In genomic region chr12:72265261-72266228, GRCm38 (mm10) we compare ENCODE assay signal across 12 mouse cellular contexts.
DNase-seq lines count a peak whose midpoint lies in the region; ATAC-seq and TF ChIP-seq lines count a peak whose summit lies in the region.
"Had no signal": no experiment of that assay in that cellular context is flagged by ENCODE, and none has a peak within 500 bp of the region (broad histone marks: within the 10 kb centered on the region; RNA-seq: fewer than 3 reads in every experiment).

No protein-coding gene starts in this region.

- intact Hi-C loops in left cerebral cortex, postnatal 25 days (cut with DNase I), result no loop called here

- no peaks in the 10 kb centered on the region for H3K36me3 ChIP-seq in lung, embryonic 14.5 days (ENCODE audit: insufficient read depth)
- H3K36me3 ChIP-seq in hindbrain, embryonic 10.5 days, result 0 out of 2 replicates have a peak, but pooled peaks cover 3% of the 10 kb centered on the region
- H3K36me3 ChIP-seq: embryonic facial prominence, embryonic 12.5 days; kidney, embryonic 15.5 days had no signal

- H3K27me3 ChIP-seq in lung, embryonic 14.5 days (ENCODE audit: insufficient read depth, low read length), result no peaks in the 10 kb centered on the region
- no peaks in the 10 kb centered on the region for H3K27me3 ChIP-seq in hindbrain, embryonic 10.5 days (ENCODE audit: insufficient read depth, poor library complexity, severe bottlenecking)
- H3K27me3 ChIP-seq: embryonic facial prominence, embryonic 12.5 days; kidney, embryonic 15.5 days had no signal

- H3K4me3 ChIP-seq in lung, embryonic 14.5 days (ENCODE audit: low read depth, low read length), result no peak overlapping the region
- no peak overlapping the region for H3K4me3 ChIP-seq in lung, adult 2 months (replicated peaks; ENCODE audit: extremely low read depth, low read depth, low read length)
- H3K4me3 ChIP-seq in hindbrain, embryonic 10.5 days, result no peak overlapping the region
- H3K4me3 ChIP-seq: embryonic facial prominence, embryonic 12.5 days; kidney, embryonic 15.5 days had no signal

- H3K4me2 ChIP-seq in lung, embryonic 14.5 days, result no peak overlapping the region
- H3K4me2 ChIP-seq: embryonic facial prominence, embryonic 12.5 days; kidney, embryonic 15.5 days had no signal

- no peak for ATAC-seq in lung, embryonic 14.5 days (ENCODE audit: insufficient read depth)

- peak; percentile 12 for DNase-seq in lung, embryonic 14.5 days
- DNase-seq in lung, adult 2 months, result no peak
- peak; percentile 31 for DNase-seq in hindbrain, embryonic 10.5 days (ENCODE audit: low spot score)
- DNase-seq in left cerebral cortex, postnatal 25 days (ENCODE audit: low spot score in 2 of 2), result peak; percentile 63 to 68
- DNase-seq in right cerebral cortex, postnatal 10 days (ENCODE audit: low spot score in 2 of 2), result peak; percentile 87 to 94
- no peak for DNase-seq in thymus, postnatal 25 days
- no peak for DNase-seq in c-Kit-positive CD71-positive TER-119-positive erythroid progenitor cells, embryonic 14.5 days (ENCODE audit: low spot score)
- DNase-seq in spleen, postnatal 36 days (ENCODE audit: low spot score in 2 of 2), result no peak
- DNase-seq: heart, adult 18-20 months had no signal

- no peak overlapping the region for H3K27ac ChIP-seq in lung, embryonic 14.5 days (ENCODE audit: low read depth)
- peak overlapping the region; percentile 23; the same call in 1 of the 2 replicates for H3K27ac ChIP-seq in hindbrain, embryonic 10.5 days
- H3K27ac ChIP-seq: embryonic facial prominence, embryonic 12.5 days; kidney, embryonic 15.5 days; liver, embryonic 14.5 days had no signal

- H3K4me1 ChIP-seq in lung, embryonic 14.5 days (ENCODE audit: insufficient read depth), result no peaks in the 10 kb centered on the region
- H3K4me1 ChIP-seq in lung, adult 2 months (ENCODE audit: control insufficient read depth, insufficient read depth, low read length), result no peaks in the 10 kb centered on the region
- H3K4me1 ChIP-seq in hindbrain, embryonic 10.5 days (replicated peaks), result peaks cover 10% of the 10 kb centered on the region
- H3K4me1 ChIP-seq: embryonic facial prominence, embryonic 12.5 days; kidney, embryonic 15.5 days had no signal

- 86% methylated on average over 3 of the region's 3 CpGs for WGBS in lung, embryonic 14.5 days
- WGBS in lung, adult 2 months, result 82% methylated on average over 3 of the region's 3 CpGs
- 94% methylated on average over 3 of the region's 3 CpGs for WGBS in hindbrain, embryonic 10.5 days

- H3K9me3 ChIP-seq in lung, embryonic 14.5 days (ENCODE audit: low read depth, low read length), result no peaks in the 10 kb centered on the region
- H3K9me3 ChIP-seq in hindbrain, embryonic 10.5 days, result no peaks in the 10 kb centered on the region
- H3K9me3 ChIP-seq: embryonic facial prominence, embryonic 12.5 days; kidney, embryonic 15.5 days had no signal

- no peak for TF ChIP-seq CTCF in lung, embryonic 14.5 days (IDR thresholded peaks at IDR 0.05; ENCODE audit: low read depth)
- TF ChIP-seq CTCF in lung, adult 2 months (IDR thresholded peaks at IDR 0.05; ENCODE audit: insufficient read depth, low read length), result no peak

- H3K9ac ChIP-seq in lung, embryonic 14.5 days, result no peak overlapping the region
- H3K9ac ChIP-seq: embryonic facial prominence, embryonic 12.5 days; kidney, embryonic 15.5 days; liver, embryonic 14.5 days had no signal

- TF ChIP-seq POLR2A in lung, adult 2 months (IDR thresholded peaks at IDR 0.05; ENCODE audit: borderline replicate concordance, extremely low read depth, low read depth, low read length), result no peak

Comparison
In these comparisons a context has a peak if more than half of its experiments do, and no peak if none do; other contexts are left out.
1. DNase-seq: peak in lung, embryonic 14.5 days (single experiment), hindbrain, embryonic 10.5 days (single experiment), left cerebral cortex, postnatal 25 days (2 of 2) and right cerebral cortex, postnatal 10 days (2 of 2); none in lung, adult 2 months (single experiment), thymus, postnatal 25 days (single experiment), c-Kit-positive CD71-positive TER-119-positive erythroid progenitor cells, embryonic 14.5 days (single experiment) and spleen, postnatal 36 days (0 of 2).